Mouse (Mus musculus): ENCODE data around the gene Borcs8.
A peak's percentile ranks its signal among the peaks of the same experiment; 100 is the strongest.

Gene Borcs8

DNA sequence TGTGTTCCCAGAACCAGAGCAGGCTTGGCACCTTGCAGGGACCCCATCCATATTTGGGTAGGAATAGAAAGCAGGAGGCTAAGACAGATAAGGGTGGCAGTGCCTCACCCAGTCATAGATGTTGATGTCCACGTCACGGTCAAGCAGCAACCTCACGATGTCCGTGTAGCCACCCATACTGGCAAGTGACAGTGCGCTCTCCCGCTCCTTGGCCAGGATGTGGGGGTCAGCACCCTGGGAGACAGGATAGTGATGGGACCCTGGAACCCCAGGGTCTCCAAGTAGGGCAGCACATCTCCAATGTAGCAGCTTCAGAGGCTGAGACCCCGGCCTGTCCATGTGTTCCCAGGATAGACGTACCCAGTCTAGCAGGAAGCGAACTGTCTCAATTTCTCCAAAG, 4.4 kb upstream of the Borcs8 start:
- DNase-seq, result no peak

DNA sequence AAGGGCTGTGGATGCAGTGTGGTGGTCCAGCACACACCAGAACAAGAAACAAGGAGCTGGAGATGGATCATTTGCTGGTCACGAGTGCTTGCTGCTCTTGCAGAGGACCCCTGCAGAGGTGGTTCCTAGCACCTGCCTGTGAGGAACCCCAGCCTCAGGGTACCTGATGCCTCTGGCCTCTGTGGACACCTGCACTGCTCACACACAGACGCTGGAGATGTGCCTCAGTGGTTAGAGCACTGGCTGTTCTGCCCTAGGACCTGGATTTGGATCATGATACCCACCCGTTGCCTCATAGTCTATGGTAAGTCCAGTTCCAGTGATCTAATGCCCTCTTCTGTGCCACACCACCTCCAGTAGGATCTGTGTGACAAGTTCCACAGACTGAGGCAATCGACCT, 2.7 kb upstream of the Borcs8 start:
- DNase-seq, result no peak

DNA sequence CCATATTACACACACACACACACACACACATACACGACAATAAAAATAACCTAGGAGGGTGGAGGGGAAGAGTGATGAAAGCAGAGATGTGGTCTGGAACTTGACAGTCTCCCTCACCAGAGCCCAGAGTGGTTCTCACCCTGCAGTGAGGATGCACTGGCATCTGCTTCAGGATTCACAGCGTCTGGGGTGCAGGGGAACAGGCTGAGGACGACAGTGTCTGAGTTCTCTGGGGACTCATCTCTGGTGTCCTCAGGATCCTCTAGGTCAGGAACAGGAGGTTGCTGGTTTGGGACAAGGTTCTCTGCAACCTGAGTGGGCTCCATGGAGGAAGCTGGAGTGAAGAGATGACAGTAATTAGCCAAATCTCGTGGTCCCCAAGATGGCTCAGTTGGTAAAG, 1.4 kb upstream of the Borcs8 start:
- no peak for DNase-seq

DNA sequence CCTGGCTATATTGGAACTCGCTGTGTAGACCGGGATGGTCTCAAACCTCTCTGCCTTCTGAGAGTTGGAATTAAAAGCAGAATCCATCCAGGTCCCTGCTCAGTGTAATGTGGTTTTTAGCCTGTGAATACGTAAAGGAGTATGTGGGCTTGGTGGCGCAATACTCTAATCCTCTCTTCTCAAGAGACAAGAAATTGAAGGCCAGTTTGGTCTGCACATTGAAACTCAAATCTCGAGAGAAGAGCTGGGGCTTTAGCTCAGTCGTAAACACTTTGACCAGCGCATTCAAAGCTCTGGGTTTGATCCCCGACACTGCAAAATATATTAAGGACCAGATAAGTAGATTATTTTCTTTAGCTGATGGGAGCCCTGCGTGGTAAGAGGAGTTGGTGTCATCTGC, 682 bp downstream of the Borcs8 start:
- no peak for DNase-seq

DNA sequence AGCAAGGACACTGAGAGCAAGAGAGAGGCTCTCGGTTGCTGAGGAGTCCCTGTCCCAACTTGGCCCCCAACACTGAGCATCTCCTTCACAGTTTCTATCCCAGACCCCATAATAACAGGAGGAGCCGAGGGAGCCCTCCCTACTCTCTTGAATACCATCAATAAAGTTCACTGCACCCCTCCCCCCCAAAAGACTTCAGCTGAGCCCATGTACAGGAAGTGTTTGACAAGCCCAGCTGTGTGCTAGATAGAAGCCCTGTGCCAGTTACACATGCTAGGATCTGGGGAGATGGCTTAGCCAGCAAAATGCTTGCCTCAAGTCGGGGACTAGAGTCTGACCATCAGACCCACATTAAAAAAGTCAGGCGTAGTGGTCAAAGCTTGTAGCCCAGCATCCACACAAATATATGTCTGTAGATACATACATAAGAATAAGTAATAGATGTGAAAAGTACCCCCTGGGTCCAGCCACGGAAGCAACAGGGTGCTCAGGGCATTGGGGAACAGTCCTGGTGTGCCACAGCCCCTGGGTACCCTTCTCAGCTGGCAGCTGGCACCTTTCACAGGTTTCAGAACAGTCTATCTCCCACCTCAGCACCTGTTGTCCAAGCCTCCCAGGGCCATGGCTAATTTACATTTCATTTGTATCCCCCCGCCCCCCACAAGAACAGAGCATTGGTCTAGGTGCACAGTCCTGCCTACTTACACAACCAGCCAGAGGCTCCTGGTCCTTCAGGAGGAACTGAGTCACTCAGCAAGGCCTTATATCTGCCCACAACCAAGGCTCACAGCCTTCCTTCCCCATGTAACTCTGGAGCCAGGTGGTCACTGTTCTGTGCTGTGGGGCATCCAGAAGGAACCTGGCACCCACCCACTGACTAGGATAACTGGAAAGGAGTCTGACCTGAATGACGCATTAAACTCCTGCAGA, 8.6 kb downstream of the Borcs8 start:
- DNase-seq, result no peak

DNA sequence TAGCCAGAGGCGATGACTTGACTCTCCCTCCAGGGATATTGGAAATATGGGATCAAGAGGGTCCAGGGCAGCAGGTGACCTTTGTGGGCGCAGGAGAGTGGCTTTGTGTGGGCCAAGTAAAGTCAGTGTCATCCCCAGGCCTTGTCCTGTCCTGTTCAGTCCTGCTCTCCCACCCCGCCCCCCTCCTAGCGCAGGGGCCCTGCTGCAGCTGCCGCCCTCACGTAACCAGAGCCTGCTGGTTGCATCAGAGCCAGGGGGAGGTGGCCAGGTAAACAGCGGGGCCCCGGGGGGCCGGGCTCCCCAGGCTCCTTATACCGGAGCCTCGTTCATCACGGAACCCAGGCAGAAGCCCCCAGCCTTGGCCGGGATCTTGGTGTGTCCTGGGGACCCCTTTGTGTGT, 10.9 kb downstream of the Borcs8 start:
- DNase-seq, result no peak

DNA sequence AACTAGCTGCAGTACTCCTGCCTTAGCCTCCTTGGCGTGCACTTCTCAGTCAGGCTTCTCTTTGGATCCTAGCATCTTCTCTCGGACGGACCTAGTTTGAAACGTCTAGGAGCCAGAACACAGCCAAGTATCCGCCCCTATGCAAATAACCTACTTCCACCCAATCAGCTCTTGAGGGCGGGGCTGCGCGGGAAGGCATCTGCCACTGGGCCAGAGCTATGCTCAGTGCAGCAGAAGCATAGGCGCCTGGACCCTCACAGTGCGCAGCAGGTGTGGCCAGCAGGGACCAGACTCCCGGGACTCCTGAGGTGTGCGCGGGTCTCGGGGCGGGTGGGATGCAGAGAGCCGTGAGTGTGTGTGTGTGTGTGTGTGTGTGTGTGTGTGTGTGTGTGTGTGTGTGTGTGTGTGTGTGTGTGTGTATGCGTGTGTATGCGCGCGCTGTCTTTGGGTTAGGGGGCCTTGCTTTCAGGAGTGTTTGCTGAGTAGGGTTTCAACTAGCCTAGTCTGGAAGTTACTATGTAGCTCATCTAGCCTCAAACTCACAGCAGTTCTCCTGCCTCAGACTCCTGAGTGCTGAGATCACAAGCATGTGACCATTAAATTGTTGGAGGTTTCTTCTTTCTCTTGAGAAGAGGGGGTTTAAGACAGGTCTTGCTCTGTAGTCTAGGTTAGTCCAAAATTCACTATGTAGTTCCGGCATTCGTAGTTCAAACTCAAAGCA, 13.4 kb downstream of the Borcs8 start:
- peak in 1 of 2 experiments; percentile 71 for DNase-seq

DNA sequence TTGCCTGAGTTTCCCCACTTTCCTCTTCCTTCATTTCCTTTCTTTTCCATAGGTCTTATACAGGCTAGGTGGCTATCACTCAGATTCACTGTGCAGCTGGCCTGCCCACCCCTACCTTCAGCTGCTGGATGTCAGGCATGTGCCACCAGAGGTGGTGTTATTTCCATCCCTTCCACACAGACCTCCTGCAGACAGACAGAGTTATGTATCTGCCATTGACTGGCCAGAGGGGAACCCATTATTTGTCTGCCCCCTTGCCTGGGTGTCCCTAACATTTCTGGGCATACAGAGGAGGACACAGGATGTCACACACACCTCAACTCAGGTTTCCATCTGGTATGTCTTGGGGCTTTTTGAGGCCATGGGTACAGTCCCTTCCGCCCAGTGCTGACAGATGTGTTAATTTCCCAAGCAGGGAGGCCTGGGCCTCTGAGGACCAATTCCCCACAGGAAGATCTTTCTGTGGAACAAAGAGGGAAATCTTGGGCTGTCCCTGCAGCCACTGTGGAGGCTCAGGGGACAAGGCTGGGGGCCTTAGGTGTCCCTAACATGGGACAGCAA, 18.0 kb downstream of the Borcs8 start:
- no peak for DNase-seq

DNA sequence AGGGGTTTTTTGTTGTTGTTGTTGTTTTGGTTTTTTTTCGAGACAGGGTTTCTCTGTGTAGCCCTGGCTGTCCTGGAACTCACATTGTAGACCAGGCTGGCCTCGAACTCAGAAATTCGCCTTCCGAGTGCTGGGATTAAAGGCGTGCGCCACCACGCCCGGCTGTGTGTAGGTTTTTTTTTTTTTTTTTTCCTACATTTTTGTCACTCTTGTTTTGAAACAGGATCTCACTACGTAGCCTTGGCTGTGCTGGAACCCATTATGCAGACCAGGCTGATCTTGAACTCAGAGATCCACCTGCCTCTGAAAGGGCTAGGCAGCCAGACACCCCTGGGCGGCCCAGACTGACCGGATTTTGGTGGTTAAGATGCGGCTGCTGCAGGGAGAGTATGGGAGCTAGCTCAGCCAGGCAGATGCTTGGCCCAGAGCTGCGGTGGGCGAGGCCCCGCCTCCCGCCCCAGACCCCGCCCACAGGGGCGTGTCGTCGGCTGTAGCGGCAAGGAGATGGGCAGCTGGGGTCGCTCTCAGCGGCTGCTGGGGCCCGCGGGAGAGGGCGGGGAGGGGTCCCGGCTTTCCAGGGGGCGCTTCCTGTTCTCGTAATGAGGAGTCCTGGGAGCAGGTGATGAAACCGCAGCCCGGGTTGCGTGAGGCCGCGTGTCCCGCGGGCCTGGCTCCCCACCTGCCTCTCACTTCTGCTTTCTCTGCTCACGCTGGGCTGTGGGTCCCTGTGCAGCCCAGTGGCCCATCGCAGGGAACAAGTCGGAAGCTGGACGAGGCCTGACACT, 19.0 kb downstream of the Borcs8 start:
- peak; percentile 47 to 66 for DNase-seq

DNA sequence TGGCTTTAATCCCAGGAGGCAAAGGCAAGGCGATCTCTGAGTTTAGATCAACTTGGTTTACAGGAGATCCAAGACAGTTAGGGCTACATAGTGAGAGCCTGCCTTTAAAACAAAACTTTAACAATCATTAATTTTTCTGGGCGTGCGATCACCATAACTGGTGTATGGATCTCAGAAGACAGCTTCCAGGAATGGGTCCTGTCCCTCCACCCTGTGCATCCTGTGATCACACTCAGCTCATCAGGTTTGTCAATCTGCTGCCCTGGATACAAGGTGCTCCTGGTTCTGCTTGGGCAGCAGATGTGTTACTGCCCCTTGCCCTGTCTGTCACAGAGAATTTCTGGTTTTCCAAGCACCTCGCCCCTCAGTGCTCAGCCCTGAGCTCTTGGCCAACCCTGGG, 19.9 kb downstream of the Borcs8 start:
- DNase-seq, result no peak

DNA sequence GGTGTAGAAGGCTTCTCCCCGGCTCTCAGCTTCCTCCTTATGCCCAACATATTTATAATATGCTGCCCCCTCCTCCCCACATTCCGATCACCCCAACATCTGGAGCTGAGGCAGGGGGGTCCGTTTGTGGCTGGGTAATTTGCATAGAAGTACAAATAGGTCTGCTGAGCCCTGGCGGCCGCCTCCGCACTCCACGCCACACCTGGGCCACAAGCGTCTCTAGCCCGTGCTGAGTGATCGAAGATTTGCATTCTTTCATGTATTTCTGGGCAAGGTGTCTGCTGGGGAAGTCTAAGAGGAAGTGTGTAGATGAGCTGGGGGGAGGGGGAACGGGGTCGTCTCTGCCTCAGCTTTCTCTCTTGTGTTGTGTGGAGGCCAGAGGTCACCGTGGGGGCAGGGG, 20.7 kb downstream of the Borcs8 start:
- no peak for DNase-seq

DNA sequence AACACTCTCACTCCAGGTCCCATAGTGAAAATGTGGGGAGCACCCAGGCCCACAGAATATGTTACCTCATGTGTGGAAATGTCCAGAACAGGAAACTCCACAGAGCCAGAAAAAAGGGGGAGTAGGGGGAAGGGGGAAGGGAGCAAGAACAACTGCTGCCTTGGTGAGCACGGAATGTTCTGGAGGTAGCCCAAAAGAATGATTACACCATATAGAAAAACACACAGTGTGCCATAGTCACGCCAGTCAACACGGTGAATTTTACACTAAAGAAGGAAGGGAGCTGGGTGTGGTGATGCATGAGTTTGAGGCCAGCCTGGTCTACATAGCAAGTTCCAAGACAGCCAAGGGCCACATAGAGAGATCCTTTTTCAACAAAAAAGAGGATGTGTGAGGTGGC, 24.0 kb downstream of the Borcs8 start:
- DNase-seq, result no peak

DNA sequence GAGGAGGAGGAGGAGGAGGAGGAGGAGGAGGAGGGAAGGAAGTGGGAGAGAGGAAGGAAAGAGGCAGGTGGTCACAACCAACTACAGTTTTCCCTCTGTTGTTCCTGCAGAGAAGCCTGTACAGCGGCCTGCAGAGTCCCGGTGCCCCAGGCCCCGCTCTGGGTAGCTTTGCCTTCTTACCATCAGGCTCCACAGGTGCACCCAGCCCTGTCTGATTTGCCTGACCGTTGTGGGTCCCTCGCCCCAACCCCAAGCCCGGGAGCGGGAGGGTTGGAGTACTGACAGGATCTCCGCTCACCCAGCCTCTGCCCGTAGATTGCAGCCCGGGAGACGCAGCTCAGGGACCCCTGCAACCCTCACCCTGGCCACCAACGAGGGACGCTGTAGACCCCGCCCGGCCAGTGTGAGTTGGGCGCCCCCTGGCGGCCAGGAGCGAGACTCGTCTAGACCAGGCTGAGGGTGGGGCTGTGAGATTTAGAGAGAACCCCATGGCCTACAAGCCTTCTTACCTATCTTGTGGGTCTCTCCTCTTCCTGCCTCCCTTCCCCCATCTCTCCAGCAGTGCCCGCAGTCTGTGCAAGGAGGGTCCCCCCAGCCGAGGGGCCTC, 27.3 kb downstream of the Borcs8 start:
- DNase-seq, result peak in 1 of 2 experiments; percentile 40

DNA sequence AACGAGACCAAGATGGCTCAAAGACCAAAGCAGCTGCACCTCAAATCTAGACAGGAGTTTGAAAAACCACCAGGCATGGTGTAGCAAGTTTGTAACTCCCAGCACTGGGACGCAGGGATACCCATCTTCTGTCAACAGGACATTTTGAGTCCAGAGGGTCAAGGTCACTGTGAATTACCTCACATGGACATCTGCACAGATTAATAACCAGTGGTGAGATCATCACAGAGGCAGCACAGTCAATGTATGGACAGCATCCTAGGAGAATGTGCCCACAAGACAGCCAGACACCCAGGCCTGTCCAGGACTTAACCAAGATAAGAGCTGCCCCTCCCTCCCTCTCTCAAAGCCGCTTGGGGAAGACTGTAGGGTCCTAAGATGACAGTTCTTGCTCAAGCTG, 30.8 kb downstream of the Borcs8 start:
- DNase-seq, result no peak

DNA sequence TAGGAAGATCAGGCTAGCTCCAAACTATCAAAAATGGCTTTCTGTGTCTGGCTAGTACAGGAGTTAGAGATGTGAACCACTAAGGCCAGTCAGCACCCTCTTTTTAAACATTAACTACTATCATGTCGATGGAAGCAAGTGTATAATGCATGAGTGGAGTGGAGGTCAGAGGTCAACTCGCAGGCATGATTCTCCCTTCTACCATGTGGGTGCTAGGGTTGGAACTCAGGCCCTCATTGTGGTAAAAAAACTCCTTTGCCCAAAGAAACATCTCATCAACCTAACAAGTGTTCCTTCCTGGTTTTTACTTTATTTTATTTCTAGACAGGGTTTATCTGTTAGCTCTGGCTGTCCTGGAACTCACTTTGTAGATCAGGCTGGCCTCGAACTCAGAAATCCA, 31.4 kb downstream of the Borcs8 start:
- DNase-seq, result peak; percentile 72 to 78

DNA sequence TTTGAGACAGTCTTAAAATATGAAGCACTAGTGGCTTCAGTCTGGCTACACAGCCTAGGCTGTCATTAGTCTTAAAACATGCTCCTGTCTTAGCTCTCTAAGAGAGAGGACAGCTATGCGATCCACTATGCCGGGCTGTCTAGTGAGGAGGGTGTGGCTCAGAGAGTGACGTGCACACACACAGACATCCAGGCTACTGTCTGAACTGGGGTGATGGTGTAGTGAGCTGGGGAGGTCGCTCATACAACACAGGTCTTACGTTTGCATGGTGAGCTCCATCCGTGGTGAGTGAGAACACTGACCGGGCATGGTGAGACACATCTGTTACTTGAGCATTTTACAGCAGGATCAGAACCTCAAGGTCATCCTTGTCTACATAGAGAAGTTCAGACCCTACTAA, 31.9 kb downstream of the Borcs8 start:
- DNase-seq, result no peak

DNA sequence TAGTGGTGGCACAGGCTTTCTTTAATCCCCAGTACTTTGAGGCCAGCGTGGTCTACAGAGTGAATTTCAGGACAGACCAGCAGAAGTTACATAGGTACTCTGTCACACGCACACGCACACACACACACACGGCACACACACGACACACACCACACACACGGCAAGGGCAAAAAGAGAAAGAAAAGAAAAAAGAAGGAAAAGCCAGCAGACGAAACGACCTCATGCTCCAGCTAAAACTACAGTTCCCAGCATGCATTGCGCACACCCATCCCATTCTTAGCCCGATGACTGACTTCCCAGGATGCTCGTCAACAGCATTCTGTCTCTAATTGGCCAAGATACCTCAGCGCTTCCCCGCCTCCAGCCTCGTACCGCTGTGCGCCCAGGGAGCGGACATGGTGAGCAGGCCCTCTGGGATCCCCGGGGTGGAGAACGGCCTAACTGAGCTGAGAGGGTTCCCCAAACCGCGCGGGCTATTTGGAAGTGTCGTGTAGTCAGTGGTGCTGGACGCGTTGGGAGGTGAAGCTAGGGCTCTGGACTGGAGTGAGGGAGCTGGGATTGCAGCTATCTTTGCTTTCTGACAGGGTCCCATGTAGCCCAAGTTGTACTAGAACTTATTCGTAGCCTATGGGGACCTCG, 32.9 kb downstream of the Borcs8 start, which contains the start of gene Tmem161a:
TSS of gene Tmem161a (plus strand) at position 314 of the 639 bp plus-strand sequence.
- DNase-seq, result peak; percentile 94 to 95

DNA sequence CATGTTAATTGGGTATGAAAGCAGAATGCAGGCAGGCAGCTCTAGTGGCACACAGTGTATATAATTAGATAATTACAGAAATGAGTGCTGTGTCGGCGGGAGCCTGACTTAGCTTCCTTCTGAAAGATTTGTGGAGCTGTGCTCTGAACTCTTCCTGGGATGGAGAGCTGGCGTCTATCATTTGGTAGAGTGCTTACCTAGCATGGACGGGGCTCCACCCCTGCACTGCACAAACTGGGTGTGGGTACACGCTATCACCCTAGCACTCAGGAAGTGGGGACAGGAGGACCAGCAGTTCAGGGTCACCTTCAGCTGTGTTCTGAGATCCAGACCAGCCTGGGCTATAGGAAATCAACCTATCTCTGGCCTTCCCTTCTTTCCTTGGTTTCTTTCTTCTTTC, 34.0 kb downstream of the Borcs8 start:
- no peak for DNase-seq

DNA sequence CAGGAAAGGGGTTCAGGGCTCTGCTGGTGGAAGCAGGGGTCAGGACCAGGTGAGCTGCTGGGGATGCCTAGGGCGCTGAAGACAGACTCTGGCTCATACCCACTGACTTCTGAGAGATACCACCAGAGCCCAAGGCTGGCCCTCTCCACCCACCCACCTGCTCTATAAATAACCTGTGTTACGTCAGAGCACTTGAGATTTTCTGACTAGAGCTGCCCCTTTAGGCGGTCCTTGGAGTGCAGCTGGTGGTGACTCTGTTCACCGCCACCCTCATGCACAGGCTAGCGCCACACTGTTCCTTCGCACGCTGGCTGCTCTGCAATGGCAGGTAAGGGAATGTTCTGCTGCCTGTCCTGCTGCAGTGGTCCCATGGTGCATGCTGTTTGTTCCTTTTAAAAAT, 34.8 kb downstream of the Borcs8 start:
- DNase-seq, result no peak

DNA sequence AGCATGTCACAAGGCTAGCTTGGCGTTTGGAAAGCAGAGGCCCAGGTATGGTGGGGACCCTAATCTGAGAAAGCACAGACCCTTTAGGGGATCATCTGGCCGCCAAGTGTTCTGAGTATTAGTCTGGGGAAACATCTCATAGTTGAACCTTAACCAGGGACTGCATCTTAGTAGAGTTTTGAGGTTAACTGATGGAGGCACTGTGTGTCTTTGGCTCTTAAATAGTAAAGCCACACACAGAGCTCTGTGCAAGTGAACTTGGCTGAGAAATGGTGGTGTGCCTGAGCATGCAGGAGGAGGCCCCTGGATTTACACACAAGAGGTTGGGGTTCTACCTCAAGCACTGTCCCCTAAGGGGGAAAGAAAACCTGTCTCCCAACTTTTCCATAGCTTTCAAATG, 38.9 kb downstream of the Borcs8 start:
- DNase-seq, result no peak

DNA sequence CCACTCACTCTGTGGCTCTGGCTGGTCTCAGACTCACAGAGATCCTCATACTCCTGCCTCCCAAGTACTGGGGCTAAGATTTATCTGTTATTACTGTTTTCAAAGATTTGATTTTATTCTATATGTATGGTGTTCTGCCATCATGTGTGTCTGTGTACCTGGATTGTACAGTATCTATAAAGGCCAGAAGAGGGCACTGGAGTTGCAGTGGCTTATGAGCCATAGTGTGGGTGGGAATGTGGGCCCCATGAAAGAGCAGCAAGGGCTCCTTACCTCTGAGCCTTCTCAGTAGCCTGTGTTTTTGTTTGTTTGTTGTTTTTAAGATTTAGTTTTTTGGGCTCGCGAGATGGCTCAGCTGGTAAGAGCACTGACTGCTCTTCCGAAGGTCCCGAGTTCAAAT, 39.8 kb downstream of the Borcs8 start:
- DNase-seq, result no peak

Measured in kidney, adult 8-10 months (tissue).